Mouse (Mus musculus) retina, embryonic 14.5 days (tissue): ENCODE measurements around the gene Cldn8.
A peak's percentile ranks its signal among the peaks of the same experiment; 100 is the strongest.

Experiments used
- DNase-seq: peaks from one replicate; pipeline ENCODE4 v3.0.0-alpha.2; 2015; ENCODE audit warnings: low spot score

The Cldn8 gene

GRCm38 (mm10) chr16:88563045-88563913, at the start of gene Cldn8:
TSS of gene Cldn8 (minus strand) at chr16:88563183.
- no peak for DNase-seq

- DNase-seq = peak; percentile 62
Observed at GRCm38 (mm10) chr16:88612712-88613111, 49.7 kb upstream of the Cldn8 start.

GRCm38 (mm10) chr16:88611922-88612321, 48.9 kb upstream of the Cldn8 start, which contains the start of gene Krtap24-1:
TSS of gene Krtap24-1 (minus strand) at chr16:88612279.
- no peak for DNase-seq

- DNase-seq = no peak
Observed at GRCm38 (mm10) chr16:88604570-88604969, 41.6 kb upstream of the Cldn8 start.

GRCm38 (mm10) chr16:88602464-88602863, 39.5 kb upstream of the Cldn8 start:
- peak; percentile 9 for DNase-seq

GRCm38 (mm10) chr16:88600303-88600702, 37.3 kb upstream of the Cldn8 start:
- DNase-seq = no peak

GRCm38 (mm10) chr16:88599504-88600237, 36.7 kb upstream of the Cldn8 start:
- no peak for DNase-seq

- peak; percentile 29 for DNase-seq
Observed at GRCm38 (mm10) chr16:88592758-88593157, 29.8 kb upstream of the Cldn8 start.

GRCm38 (mm10) chr16:88583338-88583737, 20.4 kb upstream of the Cldn8 start:
- DNase-seq = no peak

- no peak for DNase-seq
Observed at GRCm38 (mm10) chr16:88575885-88576679, 13.1 kb upstream of the Cldn8 start.

- DNase-seq = no peak
Observed at GRCm38 (mm10) chr16:88572904-88573404, 10.0 kb upstream of the Cldn8 start.

- no peak for DNase-seq
Observed at GRCm38 (mm10) chr16:88570136-88570535, 7.2 kb upstream of the Cldn8 start.

GRCm38 (mm10) chr16:88569732-88570131, 6.7 kb upstream of the Cldn8 start:
- DNase-seq = no peak

GRCm38 (mm10) chr16:88569096-88569495, 6.1 kb upstream of the Cldn8 start:
- no peak for DNase-seq

- no peak for DNase-seq
Observed at GRCm38 (mm10) chr16:88561617-88562164, 1.3 kb downstream of the Cldn8 start.

GRCm38 (mm10) chr16:88542488-88542887, 20.5 kb downstream of the Cldn8 start:
- DNase-seq = peak; percentile 73

GRCm38 (mm10) chr16:88539841-88540487, 23.0 kb downstream of the Cldn8 start:
- DNase-seq = no peak

GRCm38 (mm10) chr16:88511348-88511747, 51.6 kb downstream of the Cldn8 start:
- no peak for DNase-seq
